Comparison of ENCODE assay signal across 8 mouse cellular contexts in the genomic region with DNA sequence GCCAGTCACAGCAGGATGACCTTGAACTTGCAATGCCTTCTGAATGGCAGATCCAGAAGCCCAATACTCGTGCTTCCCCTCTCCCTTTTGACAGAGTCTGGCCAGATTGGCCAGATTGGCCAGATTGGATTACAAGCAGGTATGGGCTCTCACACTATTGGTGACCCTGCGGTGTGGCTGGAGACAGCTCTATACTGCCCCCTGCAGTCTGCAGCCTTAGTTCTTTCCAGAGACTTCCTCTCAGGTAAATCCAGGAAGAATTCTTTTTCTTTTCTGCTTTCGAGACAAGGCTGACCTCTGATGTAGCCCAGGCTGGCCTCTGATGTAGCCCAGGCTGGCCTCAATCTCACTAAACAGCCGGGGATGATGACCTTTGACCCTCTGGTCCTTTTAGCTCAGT. TPM values are rescaled to one million over a fixed set of nuclear protein-coding genes. Genes with fewer than 3 reads are reported as not detected.
DNase-seq lines count a peak whose midpoint lies in the region.
"Had no signal": no experiment of that assay in that cellular context is flagged by ENCODE, and none has a peak within 500 bp of the region (broad histone marks: within the 10 kb centered on the region; RNA-seq: fewer than 3 reads in every experiment).

No protein-coding gene starts in this region.

- no peaks in the 10 kb centered on the region for H3K27me3 ChIP-seq in splenic B cell, adult 2 months (ENCODE audit: control insufficient read depth, insufficient read depth, low read length, poor library complexity, severe bottlenecking)
- H3K27me3 ChIP-seq: heart, embryonic 15.5 days had no signal

- DNase-seq in ovary, postnatal 10 days (ENCODE audit: low spot score), result peak; percentile 48
- DNase-seq in ovary, adult 18-20 months (ENCODE audit: low spot score), result no peak
- DNase-seq in adrenal gland, postnatal 25 days, result peak; percentile 83
- peak; percentile 57 for DNase-seq in forelimb bud, embryonic 11.5 days (ENCODE audit: low read depth, low spot score)
- DNase-seq in kidney, postnatal 36 days, result peak; percentile 74 to 93
- DNase-seq in lung, postnatal 4 days, result peak; percentile 66 to 80
- DNase-seq in splenic B cell, adult 2 months (ENCODE audit: low read depth, low spot score), result peak; percentile 82

- no peaks in the 10 kb centered on the region for H3K36me3 ChIP-seq in splenic B cell, adult 2 months (ENCODE audit: control insufficient read depth, insufficient read depth, low read length, poor library complexity, severe bottlenecking)
- H3K36me3 ChIP-seq: heart, embryonic 15.5 days had no signal

RNA-seq across cellular contexts. Expression of gene Slc9a8, which starts 3.8 kb away (rescaled TPM):
- 42.1 and 51.9 TPM in 2 replicates for total RNA-seq in adrenal gland, postnatal 25 days (2021)
